Mouse (Mus musculus) cerebellum, postnatal 25 days (tissue): ENCODE results near the gene Syce2.

ENCODE experiments used
- DNase-seq, 2 experiments: peaks; one replicate each; pipeline ENCODE4 v3.0.0; 2021; ENCODE audit warnings: mixed read lengths in 2 of 2

Syce2 gene

DNA sequence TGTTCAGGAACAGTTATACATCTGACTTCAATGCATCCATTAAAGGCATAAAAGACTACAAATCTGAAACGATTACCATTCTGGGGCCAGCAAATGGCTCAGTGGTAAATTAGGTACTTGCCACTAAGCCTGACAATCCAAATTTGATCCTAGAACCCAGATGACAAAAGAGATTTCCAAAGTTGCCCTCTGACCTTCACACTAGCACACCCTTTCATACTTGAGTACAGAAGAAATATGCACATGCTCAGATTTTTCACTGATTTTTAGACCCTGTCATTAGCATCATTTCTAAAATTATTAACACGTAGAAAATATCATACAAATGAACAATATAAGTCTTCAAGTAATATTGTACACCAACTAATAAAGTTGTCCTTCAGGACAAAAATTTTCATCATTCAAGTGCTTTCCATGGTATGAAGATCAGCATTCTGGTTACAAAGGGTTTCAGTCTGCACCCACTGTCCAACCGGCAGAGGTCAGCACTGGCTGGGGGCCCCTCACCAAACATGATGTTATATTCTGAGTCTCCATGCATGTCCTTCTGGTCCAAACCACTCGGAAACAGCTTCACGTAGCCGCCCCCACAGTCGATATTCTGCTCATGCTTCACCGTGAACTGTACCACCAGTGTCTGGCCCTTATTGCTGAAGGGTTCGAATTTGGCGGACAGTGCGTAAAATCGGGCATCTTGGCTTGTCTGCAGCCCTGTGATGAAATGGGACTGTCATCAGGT is 26.4 kb upstream of the Syce2 start:
- DNase-seq = peak; percentile 65 to 74

- no peak for DNase-seq
These were observed 25.7 kb upstream of the Syce2 start for GRCm38 (mm10) chr8:84846094-84846721.

- peak; percentile 99 for DNase-seq
These were observed 25.0 kb upstream of the Syce2 start, which contains the start of gene Calr for GRCm38 (mm10) chr8:84846722-84847572. Gene Calr, minus strand, starts transcription at chr8:84846934.

GRCm38 (mm10) chr8:84847684-84848435 is 24.1 kb upstream of the Syce2 start:
- DNase-seq = no peak

GRCm38 (mm10) chr8:84856434-84856833 is 15.5 kb upstream of the Syce2 start:
- DNase-seq = no peak

GRCm38 (mm10) chr8:84856864-84857441 is 15.0 kb upstream of the Syce2 start, which contains the start of gene Farsa:
Gene Farsa, plus strand, starts transcription at chr8:84856989.
- DNase-seq = peak; percentile 92 to 95

DNA sequence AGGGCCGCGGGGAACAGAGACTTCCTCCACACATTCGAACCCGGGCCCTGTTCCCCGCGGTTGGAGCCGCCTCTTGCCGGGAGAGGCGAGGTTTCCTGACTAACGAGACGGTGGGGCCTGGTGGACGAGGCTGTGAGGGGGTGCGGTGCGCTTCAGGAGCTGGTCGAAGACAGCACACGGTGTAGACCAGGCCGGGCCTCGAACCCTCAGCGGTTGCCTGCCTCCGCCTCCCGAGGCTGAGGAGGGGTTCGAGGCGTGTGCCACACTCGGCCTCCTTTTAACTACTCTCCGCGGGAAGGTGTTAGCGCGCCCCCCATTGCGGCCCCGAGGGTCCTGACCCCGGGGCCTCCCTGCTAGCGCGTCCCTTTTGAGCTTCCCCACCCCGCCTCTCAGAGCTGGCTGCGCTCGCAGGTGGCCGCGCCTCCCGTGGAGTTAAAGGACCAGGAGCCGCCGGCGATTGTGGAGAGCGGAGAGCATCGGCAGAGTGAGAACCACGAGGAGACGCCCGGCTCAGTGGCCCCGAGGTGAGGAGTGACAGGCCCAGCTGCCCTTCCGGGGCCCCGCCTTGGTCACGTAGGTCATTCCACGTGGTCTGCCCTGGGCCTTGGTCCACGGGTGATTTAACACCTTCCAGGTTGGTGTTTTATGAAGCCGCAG is 526 bp downstream of the Syce2 start:
- DNase-seq = peak; percentile 32 to 42

DNA sequence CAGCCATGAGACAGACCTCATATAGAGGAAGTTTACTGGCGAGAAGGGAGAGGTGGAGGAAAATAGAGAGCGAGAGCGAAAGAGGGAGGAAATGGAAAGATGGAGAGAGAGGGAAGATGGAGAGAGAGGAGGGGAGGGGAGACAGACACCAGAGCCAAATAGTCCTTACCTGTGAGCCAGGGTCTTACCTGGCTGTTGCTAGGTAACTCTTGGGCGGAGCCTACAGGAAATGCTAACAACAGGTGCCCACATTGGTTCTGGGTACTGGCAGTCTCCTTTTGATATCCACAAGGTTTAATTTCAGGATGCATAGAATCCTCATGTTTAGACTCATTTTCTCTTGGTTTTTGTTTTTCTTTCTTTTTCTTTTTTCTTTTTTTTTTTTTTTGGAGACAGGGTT is 1.1 kb downstream of the Syce2 start:
- no peak for DNase-seq

GRCm38 (mm10) chr8:84874339-84874738 is 2.4 kb downstream of the Syce2 start:
- no peak for DNase-seq

GRCm38 (mm10) chr8:84877297-84878035 is 5.6 kb downstream of the Syce2 start:
- DNase-seq = peak; percentile 86 to 91

DNA sequence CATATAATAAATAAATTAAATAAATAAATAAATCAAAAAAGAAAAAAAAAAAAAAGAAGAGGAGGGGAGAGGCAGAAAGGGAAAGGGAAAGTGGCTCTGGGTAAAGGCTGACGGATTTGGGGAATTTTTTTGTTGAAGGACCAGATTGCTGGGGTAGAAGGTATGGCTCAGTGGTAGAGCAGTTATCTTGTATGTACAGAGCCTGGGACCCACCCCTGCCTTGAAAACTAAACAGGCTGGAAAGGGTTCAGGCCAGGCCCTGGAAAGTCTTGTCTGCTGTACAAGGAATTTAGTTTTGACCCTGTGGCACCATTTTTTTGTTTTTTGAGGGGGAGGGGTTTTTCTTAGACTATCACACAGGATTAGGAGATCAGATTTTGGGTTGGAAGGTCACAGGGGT is 7.0 kb downstream of the Syce2 start:
- DNase-seq = no peak

DNA sequence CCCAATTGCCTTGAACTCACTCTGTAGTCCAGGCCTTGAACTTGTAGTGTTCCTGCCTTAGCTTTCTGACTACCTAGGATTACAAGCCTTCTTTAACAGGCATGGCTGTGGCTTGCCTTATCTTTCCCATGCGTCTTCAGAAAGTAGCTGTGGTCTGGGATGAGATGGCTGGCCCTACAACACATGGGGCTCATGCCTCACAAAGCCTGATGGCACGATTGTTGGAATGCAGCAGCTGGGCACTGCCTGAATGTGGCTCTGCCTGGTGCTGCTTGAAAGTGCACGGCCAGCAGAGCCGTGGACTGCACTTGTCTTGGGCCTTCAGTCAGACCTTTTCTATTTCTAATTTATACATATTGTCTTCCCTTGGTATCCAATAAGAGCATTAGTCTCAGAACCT is 12.8 kb downstream of the Syce2 start:
- DNase-seq = no peak

DNA sequence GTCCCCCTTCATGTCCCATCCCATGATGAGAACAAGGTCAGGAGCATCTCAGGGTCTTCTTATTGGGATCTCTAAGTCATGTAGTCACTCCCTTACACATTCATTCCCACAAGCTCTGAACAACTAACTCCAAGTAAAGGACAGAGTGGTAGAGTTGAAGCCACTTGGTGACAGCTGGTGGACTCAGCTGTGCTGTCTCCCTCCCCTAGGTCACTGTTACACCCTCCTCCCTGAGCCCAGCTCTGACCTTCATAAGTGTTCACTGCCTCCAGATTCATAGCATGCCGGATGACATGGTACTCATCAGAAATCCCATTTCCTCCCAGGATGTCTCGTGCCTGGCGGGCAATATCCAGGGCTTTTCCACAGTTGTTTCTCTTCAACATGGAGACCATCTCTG is 16.4 kb downstream of the Syce2 start:
- no peak for DNase-seq

- no peak for DNase-seq
These were observed 17.2 kb downstream of the Syce2 start for GRCm38 (mm10) chr8:84889141-84889540.

GRCm38 (mm10) chr8:84892993-84893708 is 21.2 kb downstream of the Syce2 start:
- no peak for DNase-seq

- DNase-seq = peak; percentile 90 to 92
These were observed 21.8 kb downstream of the Syce2 start, which contains the start of gene Gcdh for GRCm38 (mm10) chr8:84893709-84894134. Gene Gcdh, minus strand, starts transcription at chr8:84893921.

- no peak for DNase-seq
These were observed 24.1 kb downstream of the Syce2 start for GRCm38 (mm10) chr8:84895963-84896362.

GRCm38 (mm10) chr8:84901071-84901470 is 29.2 kb downstream of the Syce2 start:
- DNase-seq = no peak

- DNase-seq = peak in 1 of 2 experiments; percentile 15
These were observed 29.8 kb downstream of the Syce2 start, which contains the start of gene Klf1 for GRCm38 (mm10) chr8:84901752-84902151. Gene Klf1, plus strand, starts transcription at chr8:84901928.

DNA sequence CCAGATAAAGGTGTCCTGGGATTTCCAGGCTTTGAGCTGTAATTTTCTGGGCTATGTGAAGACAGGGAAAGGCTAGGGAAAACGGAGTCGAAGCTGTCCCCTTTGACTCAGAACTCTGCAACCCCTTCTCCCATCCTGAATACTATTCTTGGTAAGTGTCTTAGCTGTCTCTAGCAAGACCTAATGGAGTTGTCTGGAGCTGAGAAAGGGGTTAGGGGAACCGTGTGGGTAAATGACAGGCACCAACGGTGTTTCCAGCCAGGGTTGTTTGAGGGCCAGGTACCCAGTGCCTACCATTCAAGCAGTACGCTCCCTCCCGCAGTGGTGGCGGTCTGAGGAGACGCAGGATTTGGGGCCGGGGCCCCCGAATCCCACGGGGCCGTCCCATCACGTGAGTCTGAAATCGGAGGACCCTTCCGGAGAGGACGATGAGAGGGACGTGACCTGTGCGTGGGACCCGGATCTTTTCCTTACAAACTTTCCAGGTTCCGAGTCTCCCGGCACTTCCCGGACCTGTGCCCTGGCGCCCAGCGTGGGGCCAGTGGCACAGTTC is 30.5 kb downstream of the Syce2 start:
- no peak for DNase-seq
